Mouse (Mus musculus): ENCODE data around the gene Nprl2. TPM values are rescaled to one million over a fixed set of nuclear protein-coding genes. Genes with fewer than 3 reads are reported as not detected.

Gene Nprl2
- 10 to 100 TPM; 34.1 to 37.8 TPM for total RNA-seq (2021)

DNA sequence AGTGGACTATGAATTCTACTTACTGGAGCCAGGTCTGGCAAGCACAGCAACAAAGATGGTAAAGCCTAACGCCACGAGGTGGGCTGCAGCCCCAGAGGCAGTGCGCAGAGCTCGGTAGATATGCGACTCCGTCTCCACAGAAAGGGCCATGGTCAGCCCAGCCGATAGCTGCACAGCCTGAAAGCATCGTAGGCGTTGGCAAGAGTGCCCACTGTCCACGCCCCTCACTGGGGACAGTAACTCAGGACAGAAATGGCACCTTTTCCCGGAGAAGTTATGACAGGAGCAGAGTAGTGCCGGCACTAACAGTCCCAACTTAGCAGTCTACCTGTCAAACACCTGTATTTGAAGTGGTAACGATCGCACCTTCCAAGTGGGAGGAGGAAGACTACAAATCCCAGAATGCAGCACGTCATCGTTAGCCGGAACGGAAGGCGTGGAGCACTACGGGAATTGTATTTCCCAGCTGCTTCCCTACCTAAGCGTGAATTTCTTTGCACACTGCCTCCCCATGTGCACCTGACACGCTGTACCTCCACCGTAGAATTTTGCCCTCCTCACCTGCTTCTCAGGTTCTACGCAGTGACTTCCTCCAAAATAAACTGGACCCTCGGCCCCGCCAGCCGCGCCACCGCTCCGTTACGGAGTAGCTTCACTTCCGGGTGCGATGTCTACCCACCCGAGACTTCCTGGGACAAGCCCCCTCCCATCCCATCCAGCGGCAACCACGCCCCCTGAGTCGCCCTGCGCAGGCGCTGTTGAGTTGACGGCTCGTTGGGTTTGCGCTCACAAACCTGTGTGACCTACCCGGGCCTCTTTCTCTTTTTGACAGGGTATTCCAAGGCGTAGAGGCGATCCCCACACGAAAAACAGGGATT lies at the start of gene Nprl2, which contains the start of gene Cyb561d2:
Gene Nprl2, plus strand, starts transcription at position 753 of the 878 bp plus-strand sequence.
Gene Cyb561d2, minus strand, starts transcription at position 720 of the 878 bp plus-strand sequence.
- intact Hi-C loops (cut with DNase I), result no loop called here
- DNase-seq (ENCODE audit: extremely low spot score in 1 of 2, low spot score in 2 of 2), result peak; percentile 92 to 95

DNA sequence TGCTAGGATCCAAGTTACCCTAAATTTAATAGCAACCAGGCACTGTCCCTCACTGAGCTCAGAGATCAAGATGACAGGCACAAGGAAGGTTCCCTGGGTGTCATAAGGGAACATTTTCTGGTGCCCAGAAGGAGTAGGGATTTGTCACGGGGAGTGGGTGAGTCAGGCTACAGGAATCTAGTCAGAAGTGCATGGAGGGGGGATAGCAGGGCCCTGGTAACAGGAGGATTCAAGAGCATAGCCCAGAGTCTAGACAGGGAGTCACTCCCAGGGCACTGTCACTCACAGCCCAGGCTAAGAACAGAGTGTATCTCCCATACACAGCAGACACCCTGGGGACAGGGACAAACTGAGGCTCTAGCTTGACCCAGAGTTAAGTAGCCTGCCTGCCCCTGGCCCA lies 48.5 kb upstream of the Nprl2 start:
- intact Hi-C loops (cut with DNase I), result no loop called here
- DNase-seq (ENCODE audit: extremely low spot score in 1 of 2, low spot score in 2 of 2), result no peak

DNA sequence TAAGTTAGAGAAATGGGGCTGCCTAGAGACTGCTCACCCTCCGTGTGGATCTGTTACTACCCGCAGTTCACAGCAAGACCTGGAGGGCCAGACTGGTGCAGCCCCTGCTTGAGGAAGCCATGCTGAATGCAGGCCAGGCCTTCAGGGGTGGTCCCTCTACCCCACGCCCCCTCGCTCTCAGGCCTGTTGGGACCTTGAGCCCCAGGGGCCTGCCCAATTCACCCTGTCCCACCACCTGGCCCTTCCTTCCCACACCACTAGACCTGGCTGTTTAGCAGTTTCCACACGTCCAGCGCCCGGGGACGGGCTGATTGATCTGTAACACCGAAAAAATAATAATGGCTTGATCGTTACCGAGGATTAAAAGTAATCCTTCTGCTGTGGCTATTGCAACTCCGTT lies 47.8 kb upstream of the Nprl2 start:
- intact Hi-C loops (cut with DNase I), result no loop called here
- DNase-seq (ENCODE audit: extremely low spot score in 1 of 2, low spot score in 2 of 2), result no peak

DNA sequence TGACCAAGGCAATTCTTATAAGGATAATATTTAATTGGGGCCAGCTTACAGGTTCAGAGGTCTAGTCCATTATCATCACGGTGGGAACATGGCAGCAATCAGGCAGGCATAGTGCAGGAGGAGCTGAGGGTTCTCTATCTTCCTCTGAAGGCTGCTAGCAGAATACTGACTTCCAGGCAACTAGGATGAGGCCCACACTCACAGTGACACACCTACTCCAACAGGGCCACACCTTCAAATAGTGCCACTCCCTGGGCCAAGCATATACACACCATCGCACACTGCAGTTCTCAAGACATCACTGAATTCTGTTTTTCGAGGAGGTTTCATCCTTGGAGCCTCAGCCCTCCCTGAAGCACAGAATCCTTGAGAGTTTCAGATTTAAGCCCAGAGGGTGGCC lies 45.7 kb upstream of the Nprl2 start:
- intact Hi-C loops (cut with DNase I), result no loop called here
- no peak for DNase-seq (ENCODE audit: extremely low spot score in 1 of 2, low spot score in 2 of 2)

DNA sequence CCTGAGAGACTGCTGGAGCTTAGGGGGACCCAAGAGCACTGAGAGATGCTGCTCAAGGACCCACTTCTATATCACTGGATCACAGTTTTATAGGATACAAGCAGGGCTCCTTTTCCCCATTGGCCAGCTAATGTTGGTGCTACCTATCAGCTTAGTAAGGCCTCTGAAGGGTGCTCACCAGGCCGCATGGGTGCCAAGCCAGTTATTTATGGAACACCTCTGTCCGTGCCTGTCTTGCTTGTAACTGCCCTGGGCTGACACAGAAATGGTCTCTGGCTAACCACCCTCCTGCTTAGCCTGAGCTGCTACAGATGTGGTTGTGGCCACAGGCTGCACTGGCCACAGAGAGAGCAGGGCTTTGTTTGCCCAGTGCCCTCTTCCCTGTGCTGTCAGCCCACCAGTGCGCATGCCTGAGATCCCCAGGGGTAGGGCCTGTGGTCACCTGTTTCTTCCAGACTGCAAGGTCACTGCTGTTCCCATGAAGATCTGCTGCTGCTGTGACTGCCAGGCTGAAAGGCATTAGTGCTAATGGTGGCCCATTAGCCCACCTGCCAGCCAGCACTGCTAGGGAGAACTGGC lies 41.2 kb upstream of the Nprl2 start:
- no peak for DNase-seq (ENCODE audit: extremely low spot score in 1 of 2, low spot score in 2 of 2)
- intact Hi-C loops (cut with DNase I), result no loop called here

DNA sequence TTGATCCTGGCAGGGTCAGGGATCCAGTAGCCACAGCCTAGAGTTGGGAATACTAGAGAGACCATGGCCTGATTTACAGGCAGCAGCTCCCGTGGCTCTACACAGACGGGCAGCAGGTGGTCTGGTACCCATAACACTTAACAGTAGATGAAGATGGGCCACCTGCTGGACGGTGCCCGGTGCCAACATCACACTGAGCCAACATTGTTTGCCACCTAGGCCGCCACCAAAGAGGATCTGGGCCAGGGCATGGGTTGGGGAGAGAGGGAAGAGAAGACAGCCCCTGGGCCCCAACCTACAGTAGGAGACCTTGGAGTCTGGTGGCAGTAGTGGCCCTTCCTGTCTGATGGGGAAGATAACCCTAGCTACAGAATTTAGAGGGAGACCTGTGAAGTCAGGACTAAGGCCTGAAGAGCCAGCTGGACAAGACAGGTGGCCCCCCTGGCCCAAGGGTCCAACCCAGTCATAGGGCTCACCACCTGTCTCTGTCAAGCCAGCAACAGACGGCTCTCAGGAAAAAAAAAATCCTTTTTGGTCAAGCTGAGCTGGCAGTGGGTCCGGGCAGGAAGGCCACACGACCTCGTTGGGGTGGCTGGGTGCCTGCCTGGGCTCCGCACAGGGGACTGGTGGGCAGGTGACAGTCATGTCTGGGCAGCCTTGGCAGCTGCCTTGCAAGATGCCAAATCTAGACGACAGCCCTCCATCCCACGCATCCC lies 39.7 kb upstream of the Nprl2 start:
- intact Hi-C loops (cut with DNase I), result no loop called here
- DNase-seq (ENCODE audit: extremely low spot score in 1 of 2, low spot score in 2 of 2), result no peak

DNA sequence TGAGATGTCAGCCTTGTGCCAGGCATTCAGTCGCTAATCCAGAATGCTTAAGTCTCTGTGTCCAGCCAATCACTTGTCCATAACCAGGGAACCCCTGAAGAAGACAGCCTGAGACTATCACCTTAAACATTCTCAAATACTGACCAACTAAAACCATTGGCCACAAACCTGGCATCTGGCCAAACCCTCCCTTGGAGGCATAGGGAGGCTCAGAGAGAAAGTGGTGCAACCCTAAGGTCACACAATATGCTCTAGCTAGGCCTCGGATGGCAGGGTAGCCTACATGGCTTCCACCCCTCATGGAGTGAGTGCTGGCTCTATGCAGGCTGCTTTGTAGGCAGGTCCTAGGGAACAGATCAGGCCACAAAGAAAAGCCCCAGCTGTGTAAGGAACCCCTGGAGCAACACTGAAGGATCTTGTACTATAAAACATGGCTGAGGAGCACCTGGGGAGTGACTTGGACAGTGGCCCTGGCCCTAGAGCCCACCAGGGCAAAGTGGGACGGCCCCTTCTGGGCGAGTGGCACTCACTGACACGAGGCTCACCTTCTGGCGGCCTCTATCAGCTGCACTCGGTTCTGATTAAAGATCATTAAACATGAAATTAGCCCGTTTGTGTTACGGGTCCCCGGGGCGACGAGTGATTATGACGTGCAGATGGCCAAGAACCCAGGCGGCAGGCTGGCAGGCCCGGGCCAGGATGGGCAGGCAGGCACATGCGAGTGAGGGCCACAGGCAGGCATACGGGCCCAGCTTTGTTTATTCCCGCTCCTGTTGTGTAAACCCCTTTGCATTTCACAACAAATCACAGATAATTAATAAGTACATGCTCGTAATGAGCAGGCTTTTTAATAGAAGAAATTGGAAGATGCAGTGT lies 37.1 kb upstream of the Nprl2 start:
- DNase-seq (ENCODE audit: extremely low spot score in 1 of 2, low spot score in 2 of 2), result no peak
- intact Hi-C loops (cut with DNase I), result loop anchor here (5.0 kb wide), 1 partner anchor 43 kb away; no protein-coding TSS in a partner anchor

DNA sequence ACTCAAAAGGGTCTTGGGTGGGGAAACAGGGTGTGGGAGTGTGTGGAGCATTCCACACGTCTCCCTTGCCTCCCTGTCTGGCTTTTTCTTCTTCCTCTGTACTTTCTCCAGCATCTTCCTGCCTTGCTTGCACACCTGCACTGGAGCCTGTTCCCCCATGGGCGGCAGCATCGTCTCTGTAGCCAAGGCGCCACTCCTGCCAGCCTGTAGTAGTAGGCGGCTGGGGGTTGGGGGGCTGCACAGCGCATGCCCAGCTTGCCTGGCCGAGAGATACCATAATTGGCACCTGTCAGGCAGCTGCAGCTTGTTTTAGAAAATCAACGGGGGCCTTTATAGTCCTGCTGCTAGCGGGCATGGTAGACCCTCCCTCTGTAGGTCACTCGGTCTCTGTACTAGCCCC lies 33.8 kb upstream of the Nprl2 start:
- DNase-seq (ENCODE audit: extremely low spot score in 1 of 2, low spot score in 2 of 2), result peak; percentile 41 to 67
- intact Hi-C loops (cut with DNase I), result loop anchor here (5.0 kb wide), 1 partner anchor 46 kb away; no protein-coding TSS in a partner anchor

DNA sequence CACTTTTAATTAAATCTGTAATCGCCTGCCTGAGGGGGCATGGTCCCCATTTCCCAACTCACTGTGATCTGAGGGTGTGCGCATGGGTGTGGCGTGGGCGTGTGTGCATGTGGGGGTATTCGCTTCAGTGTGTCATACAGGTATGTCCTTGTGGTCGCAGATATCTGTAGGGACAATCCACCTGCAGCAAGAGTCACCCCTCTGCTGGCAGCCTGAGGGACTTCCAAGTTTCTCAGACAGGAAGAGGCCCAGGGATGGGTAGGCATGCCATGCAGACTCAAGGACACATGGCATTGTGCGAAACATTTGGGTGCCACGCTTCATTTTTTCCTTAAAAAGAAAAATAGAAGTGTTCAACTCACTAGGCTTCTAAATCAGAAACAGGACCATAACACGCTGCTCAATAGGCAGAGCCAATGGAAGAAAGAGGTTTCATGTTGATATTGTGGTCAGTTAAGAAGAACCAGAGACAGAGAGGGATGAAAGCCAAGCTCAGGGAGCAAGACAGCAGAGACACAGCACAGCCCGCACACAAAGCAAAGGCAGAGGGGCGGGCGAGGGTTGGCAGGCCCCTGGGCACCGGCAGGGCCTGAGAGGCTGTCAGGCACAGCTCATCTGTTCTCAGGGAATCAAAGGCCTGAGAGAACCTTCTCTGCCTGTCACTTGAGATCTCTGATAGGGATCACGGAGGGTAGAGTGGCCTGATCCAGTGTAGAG lies 31.5 kb upstream of the Nprl2 start:
- DNase-seq (ENCODE audit: extremely low spot score in 1 of 2, low spot score in 2 of 2), result no peak
- intact Hi-C loops (cut with DNase I), result no loop called here

DNA sequence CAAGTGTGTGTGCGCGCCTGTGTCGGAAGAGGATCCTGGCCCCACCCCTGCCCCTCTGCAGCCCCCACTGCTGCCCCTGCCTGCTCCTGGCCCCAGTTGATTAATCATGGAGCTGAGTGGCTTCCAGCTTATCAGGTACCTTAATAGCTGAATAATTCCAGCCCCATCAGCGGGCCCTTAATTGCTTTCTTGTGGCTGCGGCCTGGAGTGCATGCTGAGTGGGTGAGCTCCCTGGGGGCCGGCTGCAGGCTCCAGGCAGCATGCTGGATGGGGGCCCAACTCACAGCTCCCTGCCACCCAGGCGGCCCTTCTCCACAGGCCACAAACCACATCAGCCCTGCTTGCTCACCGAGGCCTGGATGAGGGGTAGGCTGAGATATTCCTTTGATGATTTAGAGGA lies 30.6 kb upstream of the Nprl2 start:
- DNase-seq (ENCODE audit: extremely low spot score in 1 of 2, low spot score in 2 of 2), result no peak
- intact Hi-C loops (cut with DNase I), result no loop called here

DNA sequence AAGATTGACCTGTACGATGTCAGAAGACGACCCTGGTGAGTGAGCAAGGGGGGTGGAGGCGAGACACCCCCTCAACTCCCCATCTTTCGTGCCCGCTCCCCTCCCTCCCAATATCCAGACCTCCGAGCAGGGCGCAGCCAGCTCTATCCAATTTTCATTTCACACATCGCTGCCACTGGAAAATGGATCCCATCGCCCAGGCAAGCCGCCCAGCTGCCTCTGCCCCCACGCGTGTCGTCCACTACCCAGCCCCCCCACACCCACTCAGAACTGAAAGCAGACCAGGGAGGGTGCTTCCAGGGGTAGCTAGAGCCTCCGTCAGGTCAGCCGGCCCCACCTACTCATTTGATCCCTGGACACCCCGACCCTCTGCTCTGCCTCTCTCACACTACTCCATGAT lies 29.7 kb upstream of the Nprl2 start:
- DNase-seq (ENCODE audit: extremely low spot score in 1 of 2, low spot score in 2 of 2), result no peak
- intact Hi-C loops (cut with DNase I), result no loop called here

DNA sequence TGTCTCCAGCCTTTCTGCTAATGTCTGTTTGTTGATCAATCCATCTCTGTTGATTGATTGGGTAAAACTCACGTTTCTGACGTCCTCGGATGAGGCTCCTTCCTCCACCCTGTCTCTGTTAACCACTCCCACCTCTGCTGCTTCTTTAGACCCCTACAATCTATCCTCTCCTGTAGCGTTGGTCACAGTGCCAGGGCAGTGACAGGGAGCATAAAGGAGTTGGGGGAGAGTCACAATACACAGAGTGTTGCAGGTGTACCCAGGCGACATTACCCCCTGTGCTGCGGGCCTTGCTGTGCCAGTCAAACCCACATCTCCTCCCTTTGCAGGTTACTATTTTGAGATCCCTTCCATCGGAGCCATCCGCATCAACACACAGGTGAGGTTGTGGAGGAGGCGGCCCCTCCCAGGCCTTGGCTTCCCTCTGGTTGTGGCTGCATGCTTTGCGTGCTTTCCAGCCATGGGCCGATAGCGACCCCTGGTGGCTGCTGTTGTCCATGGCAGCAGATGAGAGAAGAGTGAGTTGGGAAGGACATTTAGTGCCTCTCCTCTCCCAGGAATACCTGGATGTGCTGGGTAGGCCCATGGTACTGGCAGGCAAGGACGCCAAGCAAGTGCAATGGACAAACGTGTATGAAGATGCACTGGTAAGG lies 27.6 kb upstream of the Nprl2 start:
- intact Hi-C loops (cut with DNase I), result loop anchor here (1.0 kb wide), 1 partner anchor 157 kb away; no protein-coding TSS in a partner anchor
- DNase-seq (ENCODE audit: extremely low spot score in 1 of 2, low spot score in 2 of 2), result peak; percentile 86

DNA sequence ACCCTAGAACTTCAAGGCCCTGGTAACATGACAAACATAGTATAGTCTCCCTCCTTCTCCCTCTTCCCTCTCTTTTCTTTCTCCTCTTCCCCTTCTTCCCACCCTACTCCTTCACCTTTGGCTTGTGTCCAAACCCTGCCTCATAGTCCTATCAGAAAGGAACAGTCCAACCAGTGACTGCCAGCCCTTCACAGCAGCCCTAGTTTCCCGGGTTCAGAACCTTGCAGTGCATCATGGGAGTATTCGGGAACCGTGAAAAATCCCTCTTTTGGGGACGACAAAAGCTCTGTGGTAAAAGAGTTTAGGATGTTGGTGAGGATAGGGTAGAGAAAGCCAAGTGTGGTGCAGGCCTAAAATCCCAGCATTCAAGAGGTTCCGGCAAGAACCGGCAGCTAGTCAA lies 21.7 kb upstream of the Nprl2 start:
- intact Hi-C loops (cut with DNase I), result no loop called here
- no peak for DNase-seq (ENCODE audit: extremely low spot score in 1 of 2, low spot score in 2 of 2)

DNA sequence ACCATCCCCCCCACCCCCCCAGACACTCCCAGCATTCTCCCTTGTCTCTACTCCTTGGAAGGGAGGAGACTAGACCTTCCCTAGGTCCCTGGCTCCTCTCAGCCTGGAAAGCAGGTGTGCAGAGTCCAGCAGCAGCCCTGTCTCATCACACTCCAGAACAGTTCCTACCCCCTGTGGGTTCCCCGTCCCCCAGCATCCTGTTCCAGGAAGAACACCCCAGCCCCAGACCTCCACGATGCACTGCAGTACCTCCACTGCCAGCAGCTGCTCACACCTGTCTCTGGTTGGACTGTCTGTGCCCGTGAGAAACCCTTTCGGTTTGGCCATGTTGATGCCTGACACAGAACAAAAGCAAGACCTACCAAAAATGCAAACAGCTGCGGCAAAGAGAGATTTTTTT lies 20.8 kb upstream of the Nprl2 start:
- intact Hi-C loops (cut with DNase I), result no loop called here
- DNase-seq (ENCODE audit: extremely low spot score in 1 of 2, low spot score in 2 of 2), result no peak

DNA sequence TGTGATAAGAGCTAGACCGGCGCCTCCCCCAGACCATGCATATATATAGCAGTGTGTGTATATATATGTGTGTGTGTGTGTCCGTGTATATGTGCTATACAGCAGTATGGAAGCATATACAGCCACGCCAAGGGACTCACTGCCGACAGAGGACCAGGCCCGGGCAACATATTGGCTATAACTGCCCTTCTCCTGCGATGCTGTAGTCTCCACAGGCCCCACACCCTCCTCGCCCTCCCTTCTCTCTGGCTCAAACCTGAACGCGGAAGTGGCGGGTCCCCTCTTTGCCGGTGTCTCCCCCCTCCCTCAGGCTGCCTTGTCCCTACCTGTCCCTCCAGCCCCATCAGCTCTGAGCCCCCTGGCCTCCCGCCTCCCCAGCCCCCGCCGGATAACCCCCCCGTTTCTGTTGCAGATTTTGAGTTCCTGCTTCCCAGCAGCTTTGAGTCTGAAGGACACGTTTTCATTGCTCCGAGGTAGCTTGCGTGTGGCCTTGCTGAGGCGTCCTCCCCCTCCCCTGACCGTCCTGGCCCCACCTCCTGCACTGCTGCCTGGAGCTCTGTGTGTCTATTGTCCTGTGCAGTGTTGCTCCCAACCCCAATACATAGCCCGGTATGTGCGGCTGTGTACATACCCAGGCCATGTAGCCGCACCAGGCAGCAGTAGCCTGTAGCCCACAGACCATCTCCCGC lies 20.2 kb upstream of the Nprl2 start:
- no peak for DNase-seq (ENCODE audit: extremely low spot score in 1 of 2, low spot score in 2 of 2)
- intact Hi-C loops (cut with DNase I), result no loop called here

DNA sequence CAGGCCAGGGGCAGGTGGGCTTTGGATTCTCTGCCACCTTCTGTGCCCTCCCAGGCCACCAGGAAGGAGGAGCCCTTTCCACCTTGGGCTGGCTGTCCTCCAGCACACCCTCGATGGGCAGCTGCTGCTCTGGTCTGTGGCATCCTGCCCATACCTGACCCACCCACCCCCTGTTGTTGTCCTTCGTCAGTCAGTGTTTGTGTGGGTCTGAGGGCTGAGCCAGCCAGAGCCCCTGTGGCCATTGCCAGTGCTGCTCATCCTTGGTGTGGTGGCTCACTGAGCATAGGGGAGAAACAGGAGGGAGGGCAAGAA lies 19.7 kb upstream of the Nprl2 start:
- intact Hi-C loops (cut with DNase I), result no loop called here
- DNase-seq (ENCODE audit: extremely low spot score in 1 of 2, low spot score in 2 of 2), result no peak
